Mouse (Mus musculus) E14TG2a.4 (cell line): ENCODE data around the gene Memo1.
"Not testable (repeated sequence)": the region's sequence is repeated elsewhere in the genome, so short reads cannot be mapped to it uniquely, and the experiment has no call there.

Experiments used
- H3K27me3 ChIP-seq: 2 replicates; pipeline ENCODE4 v1.6.1; 2014; ENCODE audit warnings: low read length, control low read depth; ENCODE audit not compliant: insufficient read depth
- H3K36me3 ChIP-seq: 2 replicates; pipeline ENCODE4 v1.6.1; 2014; ENCODE audit warnings: low read length, control low read depth; ENCODE audit not compliant: insufficient read depth
- H3K4me1 ChIP-seq: replicated peaks from 2 replicates; pipeline ENCODE4 v1.6.1; 2014; ENCODE audit warnings: low read depth, low read length, control low read depth
- H3K4me3 ChIP-seq: replicated peaks from 2 replicates; pipeline ENCODE4 v1.5.1; 2014; ENCODE audit warnings: mild to moderate bottlenecking, low read length
- H3K9me3 ChIP-seq: 2 replicates; pipeline ENCODE4 v1.6.1; 2014; ENCODE audit warnings: low read length, control low read depth
- CTCF ChIP-seq: conservative IDR thresholded peaks from 2 replicates; pipeline ENCODE4 v1.5.1; 2014; ENCODE audit warnings: low read length
- NANOG ChIP-seq: IDR thresholded peaks from 2 replicates; pipeline ENCODE4 v1.6.1; 2014; ENCODE audit warnings: borderline replicate concordance, low read length, mixed read lengths
- POU5F1 ChIP-seq: IDR thresholded peaks from 2 replicates; pipeline ENCODE4 v1.6.1; 2014; ENCODE audit warnings: low read length, borderline replicate concordance

The Memo1 gene

DNA sequence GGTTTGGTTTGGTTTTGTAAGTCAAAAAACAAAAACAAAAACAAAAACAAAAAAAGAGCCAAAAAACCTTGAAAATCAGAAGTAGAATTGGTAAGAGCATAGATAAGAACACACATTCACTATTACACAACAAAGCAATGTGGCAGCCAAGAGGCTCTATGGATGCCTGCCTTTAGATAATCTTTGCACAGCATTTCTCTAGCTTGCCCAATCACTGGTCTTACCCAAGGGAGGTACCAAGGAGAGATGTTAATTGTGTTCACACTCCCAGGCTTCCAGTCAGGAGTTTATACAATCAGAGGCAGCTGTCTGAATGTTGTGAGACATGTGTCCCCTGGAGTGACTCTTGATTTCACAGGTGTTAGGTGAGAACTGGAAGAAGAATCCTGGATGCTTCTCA, 114.4 kb downstream of the Memo1 start:
- H3K4me1 ChIP-seq: 0 out of 2 replicates have a peak, but pooled peaks cover 6% of the 10 kb centered on the region
- no peaks in the 10 kb centered on the region for H3K9me3 ChIP-seq
- no peak for TF ChIP-seq CTCF
- TF ChIP-seq NANOG: no peak
- no peak for TF ChIP-seq POU5F1
- H3K4me3 ChIP-seq: no peak overlapping the region
- no peaks in the 10 kb centered on the region for H3K27me3 ChIP-seq
- no peaks in the 10 kb centered on the region for H3K36me3 ChIP-seq

DNA sequence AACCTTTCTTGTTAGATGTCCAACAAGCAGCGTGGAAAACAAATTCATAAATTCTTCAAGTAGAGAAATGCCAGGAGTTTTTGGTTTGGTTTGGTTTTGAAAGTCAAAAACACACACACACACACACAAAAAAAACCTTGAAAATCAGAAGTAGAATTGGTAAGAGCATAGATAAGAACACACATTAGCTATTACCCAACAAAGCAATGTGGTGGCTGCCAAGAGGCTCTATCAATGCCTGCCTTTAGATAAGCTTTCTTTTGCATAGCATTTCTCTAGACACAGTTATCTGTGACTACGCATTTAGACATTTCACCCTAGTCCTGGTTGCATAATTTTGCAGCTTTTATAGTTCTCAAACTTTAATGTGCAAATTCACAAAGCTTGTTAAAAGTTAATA, 115.7 kb downstream of the Memo1 start:
- not testable (repeated sequence) for H3K4me1 ChIP-seq, H3K36me3 ChIP-seq, H3K4me3 ChIP-seq, H3K9me3 ChIP-seq, H3K27me3 ChIP-seq

DNA sequence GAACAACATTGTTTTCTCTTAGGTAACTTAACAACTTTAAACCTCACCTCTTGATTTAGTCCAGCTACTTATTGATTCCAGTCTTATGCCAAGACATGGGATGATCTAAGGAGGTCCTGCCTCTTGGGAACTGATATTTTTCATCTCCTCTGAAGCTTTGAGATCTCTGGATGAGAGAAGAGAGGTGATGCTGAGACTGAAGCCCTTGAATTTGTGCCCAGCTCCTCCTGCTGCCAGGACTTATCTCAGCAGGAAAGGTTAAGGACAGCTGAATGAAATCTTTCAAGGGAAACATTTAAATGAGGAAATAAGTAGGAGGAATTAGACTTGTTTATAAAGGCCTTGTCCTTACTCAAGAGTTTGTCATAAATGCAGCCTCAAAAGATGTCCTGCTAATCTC, 121.6 kb downstream of the Memo1 start:
- TF ChIP-seq NANOG (no peak), CTCF (no peak), POU5F1 (no peak)
- Histone ChIP-seq H3K4me3 (no peak overlapping the region), H3K36me3 (no peaks in the 10 kb centered on the region), H3K27me3 (no peaks in the 10 kb centered on the region), H3K4me1 (0 out of 2 replicates have a peak, but pooled peaks cover 6% of the 10 kb centered on the region), H3K9me3 (no peaks in the 10 kb centered on the region)

DNA sequence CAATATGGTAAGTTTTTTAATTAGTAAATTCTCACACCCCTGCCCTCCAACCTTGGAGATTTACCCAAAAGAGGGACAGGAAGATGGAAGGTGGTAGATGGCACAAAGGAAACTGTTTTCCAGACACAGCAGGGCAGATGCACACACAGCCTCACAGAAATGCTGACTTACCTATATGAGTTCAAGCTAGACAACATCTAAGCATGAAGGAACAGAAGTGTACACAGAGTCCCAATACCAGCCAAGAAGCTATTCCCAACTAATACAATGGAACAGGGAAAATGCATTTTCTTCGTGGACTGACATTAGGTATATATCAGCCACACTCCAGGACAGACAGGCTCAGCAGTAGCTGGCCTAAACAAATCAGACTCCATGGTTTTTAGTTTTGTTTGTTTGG, 122.5 kb downstream of the Memo1 start:
- Histone ChIP-seq H3K27me3 (no peaks in the 10 kb centered on the region), H3K36me3 (no peaks in the 10 kb centered on the region), H3K4me1 (0 out of 2 replicates have a peak, but pooled peaks cover 6% of the 10 kb centered on the region), H3K9me3 (no peaks in the 10 kb centered on the region), H3K4me3 (no peak overlapping the region)
- TF ChIP-seq CTCF (no peak), POU5F1 (no peak), NANOG (no peak)

DNA sequence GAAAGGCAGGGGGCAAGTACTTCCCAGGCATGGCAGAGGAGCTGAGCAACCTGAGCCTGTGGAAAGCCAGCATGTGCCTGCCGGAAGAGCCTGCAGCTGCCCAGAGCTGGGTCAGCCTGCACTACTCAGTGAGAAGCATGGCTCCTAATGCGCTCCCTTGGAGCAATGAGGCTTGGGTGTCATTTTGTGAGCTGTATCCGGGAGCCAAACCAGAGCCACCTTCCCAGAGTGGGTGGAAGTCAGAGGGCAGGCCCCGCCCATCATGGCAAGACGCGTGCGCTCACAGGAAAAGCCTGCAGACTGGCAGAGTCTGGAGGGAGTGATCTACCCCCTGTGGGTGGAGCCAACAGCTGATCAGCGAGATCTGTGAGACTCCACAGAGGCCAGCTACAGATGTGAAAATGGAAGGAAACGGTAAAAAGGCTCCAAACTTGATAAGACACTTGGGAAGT, 135.9 kb downstream of the Memo1 start:
- H3K4me3 ChIP-seq: peak overlapping the region; percentile 58
- TF ChIP-seq NANOG (no peak), POU5F1 (no peak)
- no peaks in the 10 kb centered on the region for H3K27me3 ChIP-seq
- H3K9me3 ChIP-seq: no peaks in the 10 kb centered on the region
- no peaks in the 10 kb centered on the region for H3K4me1 ChIP-seq
- no peaks in the 10 kb centered on the region for H3K36me3 ChIP-seq

DNA sequence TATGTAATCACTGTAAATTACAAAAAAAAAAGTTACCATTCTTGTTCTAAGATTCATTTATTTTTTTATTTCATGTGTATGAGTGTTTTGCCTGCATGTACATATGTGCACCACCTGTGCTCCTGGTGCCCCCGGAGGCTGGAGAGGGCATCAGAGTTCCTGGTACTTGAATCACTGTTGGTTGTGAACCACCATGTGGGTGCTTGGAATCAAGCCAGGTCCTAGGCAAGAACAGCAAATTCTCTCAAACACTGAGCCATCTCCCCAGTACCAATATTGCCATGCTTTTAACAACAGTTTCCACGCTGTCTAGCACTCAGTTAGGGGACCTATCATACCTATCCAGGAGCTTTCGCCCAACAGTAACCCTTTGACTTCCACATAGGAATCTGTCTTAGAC, 137.2 kb downstream of the Memo1 start:
- Histone ChIP-seq H3K36me3 (no peaks in the 10 kb centered on the region), H3K27me3 (no peaks in the 10 kb centered on the region), H3K4me3 (no peak overlapping the region), H3K9me3 (no peaks in the 10 kb centered on the region), H3K4me1 (no peaks in the 10 kb centered on the region)
- TF ChIP-seq POU5F1 (no peak), CTCF (no peak), NANOG (no peak)
